Mouse (Mus musculus): ENCODE data around the gene Ajuba. TPM values are rescaled to one million over a fixed set of nuclear protein-coding genes. Genes with fewer than 3 reads are reported as not detected.

Gene Ajuba
- total and polyA plus RNA-seq, 3 experiments = 0.08 TPM; not detected in 1

- TF ChIP-seq USF2 (IDR thresholded peaks at IDR 0.05; ENCODE audit: borderline replicate concordance in 1 of 2, insufficient read depth in 1 of 2, low read depth in 1 of 2, low read length in 2 of 2) (no peak), SMC3 (IDR thresholded peaks at IDR 0.05; ENCODE audit: low read depth, low read length) (no peak)
Observed at GRCm38 (mm10) chr14:54560527-54561242, 16.7 kb downstream of the Ajuba start (continued).

GRCm38 (mm10) chr14:54557330-54557729 is 20.0 kb downstream of the Ajuba start:
- Histone ChIP-seq H3K27me3 (ENCODE audit: control insufficient read depth in 1 of 2, insufficient read depth in 2 of 2, low read length in 2 of 2) (peaks cover 0 to 1% of the 10 kb centered on the region in 2 experiments; a peak in 2 of 4 replicates), H3K4me1 (ENCODE audit: control insufficient read depth in 1 of 2, insufficient read depth in 2 of 2, low read length in 2 of 2) (peaks cover 3 to 6% of the 10 kb centered on the region in 2 experiments; a peak in 2 of 4 replicates), H3K27ac (ENCODE audit: control insufficient read depth, low read depth, low read length) (no peak overlapping the region), H3K79me2 (ENCODE audit: control insufficient read depth, insufficient read depth, low read length, poor library complexity) (peaks cover 4% of the 10 kb centered on the region; the same call in 1 of the 2 replicates), H3K9me3 (replicated peaks; ENCODE audit: insufficient read depth, low read length) (no peaks in the 10 kb centered on the region), H3K4me3 (ENCODE audit: control insufficient read depth in 1 of 2, insufficient read depth in 1 of 2, low read depth in 2 of 2, low read length in 2 of 2) (no peak overlapping the region), H3K36me3 (ENCODE audit: control insufficient read depth in 1 of 2, insufficient read depth in 2 of 2, low read length in 2 of 2) (0 out of 4 replicates have a peak, but pooled peaks cover 0 to 3% of the 10 kb centered on the region in 2 experiments), H3K9ac (ENCODE audit: control insufficient read depth, low read depth, low read length, poor library complexity, severe bottlenecking) (no peak overlapping the region)
- no peak for DNase-seq (ENCODE audit: low read depth, low spot score)
- no peak for TF ChIP-seq ZNF384 (IDR thresholded peaks at IDR 0.05; ENCODE audit: low read depth, low read length)
- TF ChIP-seq NELFE (IDR thresholded peaks at IDR 0.05; ENCODE audit: low read depth, low read length) = no peak

- Histone ChIP-seq H3K27ac (ENCODE audit: control insufficient read depth, low read depth, low read length) (peak within 1 kb of the TSS; percentile 91), H3K4me3 (ENCODE audit: control insufficient read depth in 1 of 2, insufficient read depth in 1 of 2, low read depth in 2 of 2, low read length in 2 of 2) (peak within 1 kb of the TSS; percentile 64 to 85)
- TF ChIP-seq POLR2AphosphoS2 (IDR thresholded peaks at IDR 0.05; ENCODE audit: low read length) (peak; percentile 85; the same call in 1 of the 2 replicates), HCFC1 (IDR thresholded peaks at IDR 0.05; ENCODE audit: low read depth, low read length) (peak; percentile 75), ZMIZ1 (IDR thresholded peaks at IDR 0.05; ENCODE audit: low read depth, low read length) (peak; percentile 96), USF2 (IDR thresholded peaks at IDR 0.05; ENCODE audit: borderline replicate concordance in 1 of 2, insufficient read depth in 1 of 2, low read depth in 1 of 2, low read length in 2 of 2) (no peak), KAT2A (conservative IDR thresholded peaks at IDR 0.05; ENCODE audit: low read depth, low read length) (no peak; the same call in 1 of the 2 replicates), MYB (IDR thresholded peaks at IDR 0.05; ENCODE audit: low read depth, low read length) (no peak), NRF1 (IDR thresholded peaks at IDR 0.05; ENCODE audit: insufficient read depth, low read depth, low read length, poor library complexity, severe bottlenecking) (peak; percentile 84), SMC3 (IDR thresholded peaks at IDR 0.05; ENCODE audit: low read depth, low read length) (0 out of 2 replicates have a peak, but pooled peaks have one; percentile 14), POLR2A (IDR thresholded peaks at IDR 0.05; ENCODE audit: control insufficient read depth in 1 of 2, insufficient read depth in 1 of 2, low read depth in 1 of 2, low read length in 2 of 2, poor library complexity in 1 of 2) (peak; percentile 83 to 92), GATA1 (IDR thresholded peaks at IDR 0.05; ENCODE audit: low read depth, low read length) (no peak), RCOR1 (IDR thresholded peaks at IDR 0.05; ENCODE audit: low read depth, low read length) (peak; percentile 32; the same call in 1 of the 2 replicates), USF1 (IDR thresholded peaks at IDR 0.05; ENCODE audit: low read depth, low read length) (no peak), RAD21 (IDR thresholded peaks at IDR 0.05; ENCODE audit: low read depth, low read length) (peak; percentile 44), BHLHE40 (IDR thresholded peaks at IDR 0.05; ENCODE audit: borderline replicate concordance, low read depth, low read length) (peak; percentile 33; the same call in 1 of the 2 replicates), ZKSCAN1 (IDR thresholded peaks at IDR 0.05; ENCODE audit: low read depth, low read length) (no peak), GABPA (IDR thresholded peaks at IDR 0.05; ENCODE audit: low read depth, low read length) (no peak), MYC (IDR thresholded peaks at IDR 0.05; ENCODE audit: low read depth, low read length) (peak; percentile 22; the same call in 1 of the 2 replicates), EP300 (IDR thresholded peaks at IDR 0.05; ENCODE audit: low read depth in 1 of 2, low read length in 2 of 2) (no peak; a peak in 1 of 4 replicates), MXI1 (IDR thresholded peaks at IDR 0.05; ENCODE audit: low read depth, low read length) (peak; percentile 67; the same call in 1 of the 2 replicates), UBTF (IDR thresholded peaks at IDR 0.05; ENCODE audit: borderline replicate concordance, insufficient read depth, low read depth, low read length) (no peak), TCF12 (IDR thresholded peaks at IDR 0.05; ENCODE audit: low read depth, low read length) (peak; percentile 60; the same call in 1 of the 2 replicates), JUND (IDR thresholded peaks at IDR 0.05; ENCODE audit: low read depth, low read length) (no peak)
Observed at GRCm38 (mm10) chr14:54553975-54554769, 23.2 kb downstream of the Ajuba start, which contains the start of gene Haus4. Gene Haus4, minus strand, starts transcription at chr14:54554616.

More at GRCm38 (mm10) chr14:54553975-54554769, 23.2 kb downstream of the Ajuba start, which contains the start of gene Haus4:
- Histone ChIP-seq H3K9ac (ENCODE audit: control insufficient read depth, low read depth, low read length, poor library complexity, severe bottlenecking) (peak within 1 kb of the TSS; percentile 83), H3K9me3 (replicated peaks; ENCODE audit: insufficient read depth, low read length) (no peaks in the 10 kb centered on the region), H3K36me3 (ENCODE audit: control insufficient read depth in 1 of 2, insufficient read depth in 2 of 2, low read length in 2 of 2) (peaks cover 3% of the 10 kb centered on the region in 2 experiments; a peak in 1 of 4 replicates), H3K4me1 (ENCODE audit: control insufficient read depth in 1 of 2, insufficient read depth in 2 of 2, low read length in 2 of 2) (peaks cover 3 to 6% of the 10 kb centered on the region in 2 experiments; a peak in 2 of 4 replicates), H3K79me2 (ENCODE audit: control insufficient read depth, insufficient read depth, low read length, poor library complexity) (peaks cover 4% of the 10 kb centered on the region; the same call in 1 of the 2 replicates), H3K27me3 (ENCODE audit: control insufficient read depth in 1 of 2, insufficient read depth in 2 of 2, low read length in 2 of 2) (peaks cover 0 to 1% of the 10 kb centered on the region in 2 experiments; a peak in 1 of 4 replicates)
- peak; percentile 97 for DNase-seq (ENCODE audit: low read depth, low spot score)
